Mouse (Mus musculus): ENCODE data around the gene Gm44511.
"Not testable (repeated sequence)": the region's sequence is repeated elsewhere in the genome, so short reads cannot be mapped to it uniquely, and the experiment has no call there.

Gene Gm44511

DNA sequence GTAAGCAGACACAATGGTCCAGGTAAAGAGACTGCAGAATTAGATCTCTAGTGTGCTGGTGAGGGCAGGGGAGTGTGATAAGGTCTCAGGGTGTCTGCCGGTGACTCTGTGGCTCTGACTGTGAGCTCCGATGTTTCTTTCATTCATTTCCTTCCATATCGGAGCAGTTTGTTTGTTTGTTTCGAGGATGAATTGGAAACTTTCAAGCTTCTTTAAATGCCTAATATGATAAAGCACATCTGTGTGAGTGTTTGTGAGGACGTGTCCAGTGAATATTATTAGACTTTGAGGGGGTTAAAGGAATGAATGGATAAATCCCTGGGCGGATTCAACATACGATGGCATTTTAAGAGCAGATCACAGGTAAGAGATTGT is 26.2 kb downstream of the Gm44511 start:
- no peak for DNase-seq (ENCODE audit: low spot score in 2 of 2)

DNA sequence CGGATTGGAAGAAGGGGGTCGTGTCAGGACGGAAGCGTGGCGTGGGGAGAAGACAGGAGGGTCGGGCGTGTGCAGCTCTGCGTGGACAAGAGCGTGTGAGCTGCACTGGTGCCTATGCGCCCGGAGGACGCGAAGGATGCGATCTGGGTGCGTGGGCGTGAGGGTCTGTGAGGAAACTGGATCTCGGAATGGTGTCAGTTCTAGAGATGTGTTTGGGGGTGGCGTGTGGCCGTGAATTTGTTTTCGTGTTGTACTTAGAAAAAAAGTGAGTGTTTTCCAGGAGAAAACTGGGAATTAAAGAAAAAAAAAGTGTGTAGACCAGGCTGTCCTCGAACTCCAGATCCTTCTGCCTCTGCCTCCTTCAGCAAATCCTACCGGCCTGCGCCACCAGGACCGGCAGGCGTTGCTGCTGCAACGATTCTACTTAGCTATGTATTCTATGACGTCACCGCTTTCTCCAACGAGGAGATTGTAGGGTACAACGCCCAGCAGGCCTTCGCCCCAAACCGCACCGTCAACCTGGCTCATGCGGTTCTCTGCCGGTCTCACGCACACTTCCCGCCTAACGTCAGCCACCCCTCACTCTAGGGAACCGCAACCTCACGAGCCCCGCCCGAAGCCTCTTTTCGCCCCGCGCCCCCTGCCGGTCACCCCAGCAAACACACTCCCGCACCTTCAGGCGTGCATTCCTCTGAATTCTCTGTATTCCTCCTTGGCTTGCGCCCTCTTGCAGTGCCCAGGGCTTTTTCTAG is 26.8 kb downstream of the Gm44511 start:
- peak; percentile 80 to 86 for DNase-seq (ENCODE audit: low spot score in 2 of 2)

DNA sequence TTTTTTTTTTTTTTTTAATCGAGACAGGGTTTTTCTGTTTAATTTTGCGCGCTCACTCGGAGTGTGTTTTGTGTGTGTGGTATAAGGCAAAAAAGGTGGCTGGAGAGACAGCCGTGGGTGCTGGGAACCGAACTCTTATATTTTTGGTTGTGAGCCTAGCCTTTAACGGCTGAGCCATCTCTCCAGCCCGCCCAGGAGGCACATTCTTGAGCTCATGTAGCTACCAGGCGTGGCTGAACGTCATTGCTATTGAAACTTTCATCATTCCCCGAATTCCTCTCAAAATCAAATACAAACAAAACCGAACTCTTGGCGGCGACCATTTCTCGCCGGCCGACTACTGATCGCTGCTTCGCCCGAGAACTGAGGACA is 27.4 kb downstream of the Gm44511 start:
- peak; percentile 66 to 75 for DNase-seq (ENCODE audit: low spot score in 2 of 2)

DNA sequence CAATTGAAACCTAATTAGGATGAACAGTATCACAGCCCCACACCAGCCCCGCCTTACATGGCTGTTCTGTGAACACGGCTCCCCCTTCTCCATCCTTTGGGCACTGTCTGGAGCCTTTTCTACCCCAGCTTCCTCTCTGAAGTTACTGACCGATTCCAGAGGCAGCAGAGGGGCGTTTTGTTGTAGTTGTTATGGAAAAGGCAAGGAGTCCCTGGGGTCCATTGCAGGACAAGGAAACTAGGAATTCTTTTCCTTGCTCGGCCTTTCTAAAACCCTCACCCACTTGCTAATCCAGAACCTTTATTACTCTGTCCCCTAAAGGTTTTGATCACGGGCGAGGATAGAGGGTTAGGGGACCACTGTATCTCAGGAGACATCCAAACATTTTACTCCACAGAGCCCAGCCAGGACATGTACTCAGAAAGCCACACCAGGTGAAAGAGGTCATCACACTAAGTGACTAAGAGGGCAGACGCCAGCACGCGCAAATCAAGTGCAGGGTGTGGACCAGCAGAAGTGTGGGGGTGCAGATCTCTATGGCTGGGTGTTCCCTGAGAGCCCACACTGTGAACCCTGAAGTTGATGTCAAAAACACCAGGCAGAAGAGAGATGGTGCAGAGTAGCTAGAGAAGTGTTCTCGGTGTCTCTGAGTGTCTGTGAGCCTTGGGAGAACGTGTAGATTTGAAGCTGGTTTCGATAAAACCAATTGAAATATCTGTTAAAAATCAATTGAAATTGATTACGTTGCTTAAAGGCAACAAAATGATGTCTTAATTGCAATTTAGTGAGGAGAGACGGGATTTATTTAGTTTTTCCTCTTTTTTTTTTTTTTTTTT is 28.0 kb downstream of the Gm44511 start:
- no peak for DNase-seq (ENCODE audit: low spot score in 2 of 2)

DNA sequence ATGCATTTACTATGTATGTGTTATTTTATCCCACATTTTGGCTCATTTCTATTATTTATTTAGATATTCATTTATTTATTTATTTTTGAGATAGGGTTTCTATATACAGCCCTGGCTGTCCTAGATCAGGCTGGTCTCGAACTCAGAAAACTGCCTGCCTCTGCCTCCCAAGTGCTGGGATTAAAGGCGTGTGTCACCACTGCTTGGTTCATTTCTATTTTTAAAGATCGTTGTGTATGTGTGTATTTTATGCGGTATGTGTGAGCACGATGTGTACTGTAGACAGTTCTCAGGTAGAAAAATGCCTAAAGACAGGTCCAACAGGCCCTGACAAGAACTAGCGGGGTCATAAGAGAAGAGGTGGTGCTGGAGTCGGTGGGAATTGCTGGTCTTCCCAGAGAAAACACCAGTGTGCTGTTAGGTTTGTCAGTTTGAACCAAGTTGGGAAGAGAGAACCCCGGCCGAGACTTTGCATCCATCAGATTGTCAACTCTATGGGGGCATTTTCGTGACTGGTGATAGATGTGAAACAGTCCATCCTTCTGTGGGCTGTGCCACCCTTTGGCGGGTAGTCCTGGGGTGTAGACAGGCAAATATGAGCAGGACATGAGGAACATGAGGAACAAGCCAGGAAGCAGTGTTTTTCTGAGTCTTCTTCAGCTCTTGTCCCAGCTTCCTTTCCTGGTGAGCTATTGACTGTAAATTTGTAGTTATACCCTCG is 28.8 kb downstream of the Gm44511 start:
- no peak for DNase-seq (ENCODE audit: low spot score in 2 of 2)

DNA sequence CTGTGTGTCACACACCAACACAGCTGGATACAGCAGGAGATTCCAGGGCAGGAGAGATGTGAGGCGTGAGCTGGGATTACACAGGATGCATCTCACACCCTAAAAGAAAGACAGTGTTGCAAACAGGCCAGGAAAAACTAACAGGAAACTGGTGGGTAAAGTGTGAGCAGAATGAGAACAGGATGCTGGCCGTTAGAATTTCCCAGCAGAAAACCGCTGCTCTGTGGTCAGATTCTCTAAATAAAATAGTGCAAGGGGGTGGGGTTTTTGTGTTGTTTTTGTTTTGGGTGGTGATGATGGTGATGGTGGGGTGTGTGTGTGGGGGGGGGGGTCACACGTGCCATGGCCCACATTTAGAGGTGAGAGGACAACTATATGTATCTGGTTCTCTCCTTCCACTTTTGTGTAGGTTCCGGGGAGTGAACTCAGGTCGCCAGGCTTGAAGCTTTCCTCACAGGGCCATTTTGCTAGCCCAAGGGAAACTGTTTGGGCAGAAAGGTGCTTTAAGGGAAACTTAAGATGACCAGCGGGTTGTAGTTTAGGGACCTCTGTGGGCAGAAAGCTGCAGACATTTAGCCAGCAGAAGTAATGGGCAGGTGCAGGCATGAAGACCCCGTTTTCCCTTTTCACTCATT is 29.7 kb downstream of the Gm44511 start:
- DNase-seq (ENCODE audit: low spot score in 2 of 2) = no peak

DNA sequence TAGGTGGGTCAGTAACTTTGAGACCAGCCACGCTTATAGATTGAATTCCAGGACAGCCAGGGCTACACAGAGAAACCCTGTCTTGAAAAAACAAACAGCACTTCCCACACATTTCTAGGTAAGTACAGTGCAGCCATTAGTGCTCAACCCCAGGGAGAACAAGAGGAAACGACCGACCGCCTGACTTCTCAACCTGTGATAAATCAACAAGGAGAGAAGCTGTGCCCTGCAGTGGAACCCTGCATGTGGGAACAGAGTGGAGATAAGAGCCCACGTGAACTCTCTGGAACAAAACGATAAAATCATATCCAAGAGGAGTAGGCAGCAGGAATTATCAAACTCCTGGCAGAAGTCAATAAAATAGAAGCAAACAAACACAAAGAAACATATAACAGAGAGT is 32.4 kb downstream of the Gm44511 start:
- no peak for DNase-seq (ENCODE audit: low spot score in 2 of 2)

DNA sequence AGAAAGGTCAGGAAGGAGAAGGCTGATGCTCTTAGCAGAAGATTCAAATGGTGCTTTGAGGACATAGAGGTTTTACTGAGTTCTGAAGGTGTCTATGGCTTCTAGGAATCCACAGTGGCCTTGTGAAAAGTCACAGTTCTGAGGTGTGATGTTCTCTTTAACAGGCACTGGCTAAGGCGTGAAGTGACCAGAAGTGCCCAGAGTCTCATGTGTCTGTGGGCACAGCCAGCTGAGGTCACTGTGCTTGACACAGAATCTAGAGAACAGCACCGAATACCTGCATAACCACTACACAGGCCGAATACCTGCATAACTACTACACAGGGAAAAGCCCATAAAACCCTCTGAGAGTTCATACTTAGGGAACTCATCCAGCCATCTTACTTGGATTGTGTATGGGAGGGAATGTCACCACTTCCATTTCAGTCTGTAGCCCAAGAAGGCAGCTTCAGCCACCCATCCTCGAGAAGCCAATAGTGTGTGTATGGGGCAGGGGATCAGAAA is 35.6 kb downstream of the Gm44511 start:
- DNase-seq (ENCODE audit: low spot score in 2 of 2) = not testable (repeated sequence)

DNA sequence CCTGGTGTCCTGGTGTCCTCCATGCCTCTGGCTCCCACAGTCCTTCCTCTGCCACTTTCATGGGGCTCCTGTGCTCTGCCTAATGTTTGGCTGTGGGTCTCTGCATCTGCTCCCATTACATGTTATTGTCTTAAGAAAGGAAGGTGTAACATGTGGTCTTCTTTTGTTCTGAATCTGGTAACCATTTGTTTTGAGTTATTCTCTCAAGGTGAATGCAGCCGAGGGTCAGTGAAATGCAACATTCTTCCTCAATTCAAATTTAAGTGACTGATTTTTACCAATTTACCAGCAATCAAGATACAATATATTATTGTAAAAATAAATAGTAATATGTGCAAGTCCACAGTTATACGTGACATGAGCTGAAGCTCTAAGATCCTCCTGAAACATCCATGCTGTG is 37.0 kb downstream of the Gm44511 start, which contains the start of gene Klrb1c:
Klrb1c (minus strand) TSS at position 101 of the 400 bp plus-strand sequence.
- no peak for DNase-seq (ENCODE audit: low spot score in 2 of 2)

DNA sequence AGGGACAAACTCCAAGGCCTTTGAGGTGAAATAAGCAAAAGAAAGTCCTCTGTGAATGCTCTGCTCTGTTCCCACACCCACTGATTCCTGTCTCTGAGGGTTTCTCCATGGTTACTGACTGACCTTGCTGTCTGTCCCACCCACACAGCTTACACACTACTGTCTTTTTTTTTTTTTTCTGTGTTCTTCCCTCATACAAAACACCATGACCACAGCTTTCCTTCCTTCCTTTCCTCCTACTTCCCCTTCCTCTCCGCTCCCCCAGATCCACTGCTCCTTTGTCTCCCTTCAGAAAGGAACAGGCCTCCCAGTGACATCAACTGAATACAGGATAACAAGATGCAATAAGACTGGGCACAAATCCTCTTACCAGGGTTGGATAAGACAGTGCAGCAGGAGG is 37.6 kb downstream of the Gm44511 start:
- DNase-seq (ENCODE audit: low spot score in 2 of 2) = no peak

DNA sequence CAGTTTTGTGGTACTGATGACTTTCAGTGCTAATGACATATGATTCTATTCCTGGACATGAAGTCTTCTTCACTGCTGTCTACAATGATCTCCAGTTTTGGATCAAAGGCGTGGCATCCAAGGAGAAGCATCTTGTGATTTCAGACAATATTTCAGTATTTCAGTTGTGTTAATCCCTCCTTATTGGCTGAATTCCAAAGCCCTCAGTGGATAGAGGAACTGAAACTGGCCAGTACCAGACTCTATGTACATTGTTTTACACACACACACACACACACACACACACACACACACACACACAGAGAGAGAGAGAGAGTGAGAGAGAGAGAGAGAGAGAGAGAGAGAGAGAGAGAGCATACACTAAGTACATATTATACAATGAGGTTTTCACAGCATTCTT is 39.7 kb downstream of the Gm44511 start:
- DNase-seq (ENCODE audit: low spot score in 2 of 2) = not testable (repeated sequence)

DNA sequence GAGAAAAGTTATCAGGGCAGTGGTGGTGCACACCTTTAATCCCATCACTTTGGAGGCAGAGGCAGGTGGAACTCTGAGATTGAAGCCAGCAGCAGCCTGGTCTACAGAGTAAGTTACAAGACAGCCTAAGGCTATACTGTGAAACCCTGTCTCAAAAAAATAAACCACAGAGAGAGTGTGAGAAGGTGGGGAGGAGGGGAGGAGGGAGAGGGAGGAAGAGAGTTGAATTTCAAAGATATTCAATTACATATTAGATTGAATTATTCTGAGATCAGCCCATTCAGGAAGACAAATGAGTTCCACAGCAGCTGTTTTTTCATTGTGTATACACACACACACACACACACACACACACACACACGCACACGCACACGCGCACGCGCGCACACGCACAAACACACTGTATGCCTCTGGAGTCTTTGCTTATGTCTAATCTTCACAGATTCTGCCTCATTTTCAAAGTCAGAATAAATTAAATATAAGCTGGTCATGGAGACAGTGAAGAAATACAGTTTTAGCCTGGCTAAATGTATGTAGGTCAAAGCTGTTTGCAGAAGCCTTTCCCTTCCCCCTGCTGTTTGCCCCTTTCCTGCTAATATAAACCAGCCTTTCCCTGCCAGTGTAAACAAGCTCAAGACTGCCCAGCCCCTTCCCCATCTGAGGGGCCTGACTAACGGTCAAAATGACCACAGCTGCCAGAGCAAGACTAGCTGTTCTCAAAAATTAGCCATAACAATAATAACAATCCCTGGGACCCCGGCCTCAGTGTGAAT is 56.4 kb downstream of the Gm44511 start:
- no peak for DNase-seq (ENCODE audit: low spot score in 2 of 2)

DNA sequence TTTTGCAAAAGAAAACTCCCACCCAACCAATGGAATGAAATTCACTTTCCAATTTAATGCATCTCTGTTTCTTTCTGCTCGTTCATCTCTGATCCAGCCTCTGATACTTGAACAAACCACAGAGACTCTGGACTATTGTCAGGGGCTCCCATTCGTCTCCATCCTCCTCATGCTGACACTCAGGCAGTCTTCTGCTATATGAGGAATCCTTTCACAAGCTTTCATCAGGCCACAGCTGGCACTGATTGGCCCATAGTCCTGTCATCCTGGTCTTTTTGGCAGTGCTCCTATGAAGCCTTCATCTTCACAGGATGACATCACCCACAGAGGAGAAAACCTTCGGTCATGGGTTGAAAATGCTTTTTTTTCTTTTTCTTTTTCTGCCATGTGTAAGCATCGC is 58.1 kb downstream of the Gm44511 start:
- no peak for DNase-seq (ENCODE audit: low spot score in 2 of 2)

DNA sequence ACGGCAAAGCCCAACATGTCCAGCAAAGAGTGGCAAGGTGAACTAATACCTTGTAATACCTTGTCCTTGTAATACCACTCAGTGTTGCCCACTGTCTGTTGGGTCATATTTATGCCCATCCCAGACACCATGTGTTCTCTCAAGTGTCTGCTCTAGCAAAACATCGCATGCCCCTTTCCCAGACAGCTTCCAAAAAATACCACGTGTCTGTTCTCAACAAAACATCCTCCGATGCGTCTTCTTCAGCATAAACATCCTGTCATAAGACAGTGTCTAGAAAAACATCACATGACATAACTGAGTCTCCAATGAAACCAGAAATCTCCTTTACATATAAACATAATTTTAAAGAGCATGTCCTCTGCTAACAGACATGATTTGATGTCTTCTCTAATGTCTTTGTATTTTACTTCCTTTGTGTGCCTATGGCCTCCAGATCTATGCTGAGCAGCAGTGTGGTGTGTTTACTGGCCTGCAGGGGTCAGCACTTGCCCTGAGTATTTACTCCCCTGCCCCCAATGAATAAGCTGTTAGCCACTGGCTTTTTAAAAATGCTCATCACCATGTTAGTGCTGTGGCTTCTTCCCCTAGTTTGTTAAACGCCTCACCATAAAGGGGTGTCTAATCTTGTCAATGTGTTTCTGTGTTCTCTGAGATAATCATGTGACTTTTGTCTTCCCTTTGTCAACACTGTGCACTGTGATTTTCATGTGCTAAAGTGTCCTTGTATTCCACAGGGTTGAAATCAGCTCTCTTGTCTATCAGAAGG is 59.4 kb downstream of the Gm44511 start:
- DNase-seq (ENCODE audit: low spot score in 2 of 2) = not testable (repeated sequence)

DNA sequence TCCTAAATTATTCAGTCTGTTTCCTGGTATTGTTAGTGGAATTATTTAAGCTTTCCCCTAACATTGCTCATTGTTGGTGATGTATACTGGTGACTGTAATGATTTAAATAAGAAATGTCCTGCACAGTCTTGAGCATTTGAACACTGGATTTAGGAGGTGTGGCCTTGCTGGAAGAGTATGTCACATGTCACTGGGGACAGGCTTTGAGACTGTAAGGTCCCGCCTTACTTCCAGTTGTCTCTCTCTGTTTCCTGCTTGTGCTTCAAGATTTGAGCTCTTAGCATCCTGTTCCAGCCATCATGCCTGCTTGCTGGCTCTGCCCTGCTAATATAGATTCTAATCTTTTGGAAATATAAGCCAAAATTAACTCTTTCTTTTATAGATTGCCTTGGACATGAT is 60.9 kb downstream of the Gm44511 start:
- no peak for DNase-seq (ENCODE audit: low spot score in 2 of 2)

DNA sequence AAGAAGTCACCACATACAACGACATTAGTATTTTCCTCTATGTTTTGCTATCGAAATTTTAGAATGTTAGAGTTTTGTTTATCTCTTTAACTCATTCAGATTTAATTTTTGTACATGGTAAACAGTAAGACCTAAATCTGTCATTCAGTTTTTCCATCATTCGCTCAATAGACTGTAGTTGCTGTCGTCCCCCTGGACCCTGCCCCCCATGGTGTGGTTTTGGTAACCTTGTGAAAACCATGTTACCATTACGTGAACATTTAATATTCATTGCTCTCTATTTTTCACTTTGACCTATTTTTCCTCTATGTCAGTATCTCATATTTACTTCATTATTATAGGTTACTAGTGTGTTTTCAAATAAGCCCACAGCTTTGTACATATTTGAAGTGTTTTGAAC is 61.5 kb downstream of the Gm44511 start:
- DNase-seq (ENCODE audit: low spot score in 2 of 2) = no peak

DNA sequence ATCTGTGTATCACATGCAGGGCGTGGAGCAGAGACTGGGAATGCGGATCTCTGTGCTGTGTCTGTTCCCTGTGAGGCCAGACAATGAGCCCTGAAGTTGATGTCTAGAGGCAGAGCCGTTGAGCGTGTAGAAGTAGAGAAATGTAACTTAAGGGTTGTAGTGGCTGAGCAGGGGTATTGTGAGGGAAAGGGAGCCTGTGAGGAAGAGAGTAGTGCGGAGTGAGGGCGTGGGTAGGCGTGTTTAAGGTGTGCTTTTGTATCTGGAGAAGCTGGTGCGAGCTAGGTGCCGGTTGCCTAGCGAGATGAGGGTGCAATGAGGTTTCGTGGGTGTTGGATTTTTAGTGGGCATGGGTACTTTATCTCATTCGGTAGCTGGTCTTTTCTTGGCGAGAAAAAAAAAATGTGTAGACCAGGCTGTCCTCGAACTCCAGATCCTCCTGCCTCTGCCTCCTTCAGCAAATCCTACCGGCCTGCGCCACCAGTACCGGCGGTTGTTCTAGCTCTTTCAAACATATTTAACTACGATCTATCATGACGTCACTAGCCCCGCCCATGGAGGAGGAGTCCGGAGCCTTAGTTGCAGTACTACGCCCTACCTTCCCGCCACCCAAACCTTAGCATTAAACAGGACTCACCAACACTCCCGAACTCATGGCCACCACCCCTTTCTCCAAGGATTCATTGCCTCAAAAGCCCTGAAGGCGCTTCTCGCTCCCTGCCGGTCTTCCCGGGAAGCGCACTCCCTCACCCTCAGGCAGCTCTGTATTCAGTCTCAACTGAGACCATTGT is 62.2 kb downstream of the Gm44511 start:
- peak; percentile 98 to 99 for DNase-seq (ENCODE audit: low spot score in 2 of 2)

DNA sequence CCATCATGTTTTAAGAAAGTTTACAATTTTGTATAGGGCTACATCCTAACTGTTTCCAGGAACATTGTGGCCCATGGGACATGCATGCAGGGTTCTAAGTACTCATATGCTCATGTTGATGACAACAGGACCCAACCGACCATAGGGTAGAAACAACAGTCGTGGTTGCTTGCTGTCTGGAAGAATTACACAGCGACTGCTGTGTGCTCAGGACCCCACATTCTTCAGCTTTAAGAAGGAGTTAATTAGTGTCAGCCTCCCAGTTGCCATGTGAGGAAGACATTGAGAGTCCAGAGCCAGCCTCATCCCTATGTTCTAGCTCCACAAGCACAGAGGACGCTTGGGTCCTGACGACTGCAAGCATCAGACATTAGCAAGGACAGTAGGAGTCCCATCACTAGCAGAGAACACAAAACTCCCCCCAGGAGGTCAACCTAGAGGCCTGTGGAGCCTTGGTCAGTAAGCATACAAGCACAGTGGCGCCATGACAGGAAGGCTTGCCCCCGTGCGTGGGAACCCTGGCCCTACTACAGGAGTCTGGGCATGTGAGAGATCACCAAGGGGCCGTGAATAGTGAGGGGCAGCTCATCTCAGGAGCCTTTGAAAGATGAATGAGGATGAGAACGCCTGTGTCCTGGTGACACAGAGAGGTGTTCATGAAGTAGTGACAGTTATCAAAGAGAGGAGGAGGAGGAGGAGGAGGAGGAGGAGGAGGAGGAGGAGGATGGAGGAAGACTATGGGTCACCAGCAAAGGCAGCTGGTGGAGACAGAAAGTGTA is 63.0 kb downstream of the Gm44511 start:
- DNase-seq (ENCODE audit: low spot score in 2 of 2) = not testable (repeated sequence)

DNA sequence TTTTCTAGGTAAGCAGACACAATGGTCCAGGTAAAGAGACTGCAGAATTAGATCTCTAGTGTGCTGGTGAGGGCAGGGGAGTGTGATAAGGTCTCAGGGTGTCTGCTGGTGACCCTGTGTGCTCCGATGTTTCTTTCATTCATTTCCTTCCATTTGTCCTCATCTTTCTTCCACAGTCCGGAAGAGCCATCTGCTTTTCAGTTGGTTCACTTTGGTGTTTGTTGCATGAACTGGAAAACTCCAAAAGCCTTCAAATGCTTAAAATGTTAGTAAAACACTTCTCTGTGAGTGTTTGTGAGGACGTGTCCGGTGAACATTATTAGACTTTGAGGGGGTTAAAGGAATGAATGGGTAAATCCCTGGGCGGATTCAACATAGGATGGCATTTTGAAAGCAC is 65.0 kb downstream of the Gm44511 start:
- no peak for DNase-seq (ENCODE audit: low spot score in 2 of 2)
